Mouse (Mus musculus) yolk sac, embryonic 10.5 days (tissue): ENCODE measurements at regions not wholly inside any gene's neighbourhood (a gene's known extent, or its start where the extent isn't known, plus 50 kb on each side); places are given as distances from the start of the nearest gene placed in this dataset.

Experiments
- DNase-seq: peaks from one replicate; pipeline ENCODE4 v3.0.0-alpha.2; 2017; ENCODE audit warnings: low spot score

DNA sequence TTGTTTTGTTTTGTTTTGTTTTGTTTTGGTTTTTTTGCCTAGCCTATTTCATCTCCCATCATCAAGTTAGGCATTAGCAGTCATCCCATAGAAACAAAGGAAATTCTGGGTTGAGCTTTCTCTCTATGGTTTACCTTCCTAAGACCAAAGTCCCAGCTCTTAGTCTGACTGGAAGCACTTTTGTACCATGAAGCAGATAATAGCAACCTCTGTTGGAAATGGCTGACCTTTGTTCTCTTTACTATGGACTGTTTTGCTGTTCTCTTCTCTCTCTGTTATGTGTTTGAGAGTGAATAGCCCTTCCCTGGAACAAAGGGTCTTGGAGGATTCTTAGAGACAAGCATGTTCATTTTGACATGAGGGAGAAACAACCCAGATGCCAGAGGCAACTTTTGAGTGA is 1681.7 kb upstream of the 5930422O12Rik start:
- DNase-seq: no peak

DNA sequence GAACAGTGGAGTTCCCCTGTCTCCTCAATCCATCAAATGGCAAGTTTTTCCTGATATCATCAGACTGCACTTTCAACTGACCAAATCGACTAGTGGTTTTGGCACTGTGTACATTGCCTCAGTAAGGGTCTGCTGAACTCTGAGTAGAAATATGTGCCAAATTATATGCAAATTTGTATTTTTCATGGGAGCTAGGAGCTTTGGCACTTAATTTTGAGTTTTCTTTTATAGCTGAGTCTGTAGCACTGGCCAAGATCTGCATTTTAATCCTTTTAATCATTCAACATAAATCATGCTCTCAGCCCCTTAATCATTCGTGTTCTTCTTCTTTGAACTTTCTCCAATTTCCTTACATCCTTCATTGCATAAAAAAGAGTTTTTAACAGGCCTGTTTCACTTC is 1678.5 kb upstream of the 5930422O12Rik start:
- no peak for DNase-seq

DNA sequence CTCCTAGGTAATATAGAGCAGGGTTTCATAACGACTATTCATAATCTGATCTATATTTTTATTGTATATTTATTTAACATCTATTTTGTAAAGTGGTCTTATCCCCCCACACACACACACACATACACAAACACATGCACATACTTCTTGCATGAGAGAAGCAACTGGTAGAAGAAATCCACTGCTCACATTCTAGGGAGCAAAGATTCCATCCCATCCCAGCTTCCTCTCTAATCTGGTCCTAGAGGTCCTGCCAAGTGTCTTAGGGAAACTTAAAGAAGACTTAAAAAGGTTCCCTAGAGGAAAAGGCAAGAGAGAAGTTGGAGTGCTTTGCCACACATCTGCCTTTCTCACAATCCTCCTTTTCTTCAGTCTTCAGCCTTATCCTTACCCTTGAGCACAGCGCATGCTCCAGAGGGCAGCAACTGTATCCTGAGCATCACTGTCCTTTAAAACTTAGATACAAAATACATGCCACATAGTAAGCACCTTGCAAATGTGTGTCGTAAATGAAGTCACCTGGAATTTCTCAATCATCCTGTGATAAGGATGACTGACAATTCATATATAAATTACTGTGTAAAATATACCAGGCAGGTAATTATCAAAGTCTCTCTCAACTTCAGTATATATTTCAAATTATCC is 1677.9 kb upstream of the 5930422O12Rik start:
- DNase-seq: no peak

DNA sequence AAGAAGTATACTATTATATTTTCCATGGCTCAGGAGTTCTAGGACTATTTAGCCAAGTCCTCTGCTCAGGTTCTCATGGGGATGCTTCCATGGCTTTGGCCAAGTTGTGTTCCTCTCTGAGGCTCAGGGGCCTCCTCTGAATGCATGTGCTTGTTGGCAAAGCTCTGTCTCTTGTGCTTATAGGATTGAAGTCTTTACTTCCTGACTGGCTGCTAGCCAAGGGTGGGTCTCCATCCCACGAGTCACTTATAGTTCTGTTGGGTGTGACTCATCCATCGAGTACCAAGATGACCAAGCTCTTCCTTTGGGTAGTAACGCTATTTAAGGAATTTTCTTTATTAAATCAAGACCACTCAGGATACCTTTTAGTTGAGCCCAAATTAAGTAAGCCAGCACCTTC is 1672.8 kb upstream of the 5930422O12Rik start:
- DNase-seq: no peak

DNA sequence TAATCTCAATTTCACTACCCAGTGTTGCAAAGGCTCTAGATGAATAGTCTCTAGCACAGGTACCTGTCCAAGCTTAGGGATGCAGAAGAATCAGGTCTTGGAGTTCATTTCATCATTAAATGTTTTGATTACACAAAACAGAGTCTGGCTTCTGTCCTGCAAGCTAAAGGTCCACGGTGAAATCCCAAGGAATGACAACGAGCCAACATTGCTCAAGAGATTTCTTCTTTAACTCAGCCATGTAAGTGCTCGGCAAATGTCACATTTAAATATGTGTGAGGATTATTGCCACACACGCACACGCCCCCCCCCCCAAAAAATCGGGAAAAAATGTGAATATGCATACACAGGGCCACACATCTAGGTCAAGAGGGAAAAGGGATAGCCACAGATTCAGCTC is 1666.4 kb upstream of the 5930422O12Rik start:
- no peak for DNase-seq
